Mouse (Mus musculus) forebrain, embryonic 16.5 days (tissue): ENCODE measurements around the gene Vgf. TPM values are rescaled to one million over a fixed set of nuclear protein-coding genes. Genes with fewer than 3 reads are reported as not detected.

Experiments
- ATAC-seq: fragments of 200-750 bp; cut with Nextera tagmentation; 2 replicates; pipeline ENCODE4 v1.8.0; 2017; ENCODE audit warnings: mild to moderate bottlenecking, moderate library complexity
- H3K27ac ChIP-seq: fragments of 300-500 bp; sonication (generic); 2 replicates; pipeline ENCODE4 v1.5.1; 2014; ENCODE audit warnings: low read length, control low read depth
- H3K27me3 ChIP-seq: fragments of 300-500 bp; sonication (generic); replicated peaks from 2 replicates; pipeline ENCODE4 v1.6.1; 2014; ENCODE audit warnings: low read length; ENCODE audit not compliant: control insufficient read depth, insufficient read depth
- H3K36me3 ChIP-seq: fragments of 300-500 bp; sonication (generic); 2 replicates; pipeline ENCODE4 v1.6.1; 2014; ENCODE audit not compliant: control insufficient read depth, insufficient read depth
- H3K4me1 ChIP-seq: fragments of 300-500 bp; sonication (generic); replicated peaks from 2 replicates; pipeline ENCODE4 v1.6.1; 2014; ENCODE audit warnings: low read length; ENCODE audit not compliant: control insufficient read depth, insufficient read depth
- H3K4me2 ChIP-seq: fragments of 300-500 bp; sonication (generic); 2 replicates; pipeline ENCODE4 v1.6.1; 2014; ENCODE audit warnings: mild to moderate bottlenecking, low read length, control low read depth
- H3K4me3 ChIP-seq: fragments of 300-500 bp; sonication (generic); replicated peaks from 2 replicates; pipeline ENCODE4 v1.5.1; 2014; ENCODE audit warnings: mild to moderate bottlenecking, low read length, control low read depth
- H3K9ac ChIP-seq: fragments of 300-500 bp; sonication (generic); replicated peaks from 2 replicates; pipeline ENCODE4 v1.6.1; 2014; ENCODE audit warnings: low read depth, low read length, control low read depth
- H3K9me3 ChIP-seq: fragments of 300-500 bp; sonication (generic); 2 replicates; pipeline ENCODE4 v1.6.1; 2016; ENCODE audit warnings: low read length; ENCODE audit not compliant: control insufficient read depth
- WGBS: fragments of 180-500 bp; shearing (Covaris S2); extraction: QIAGEN DNeasy Blood & Tissue Kit; methylation state at CpG from one replicate; pipeline ENCODE4 v1.1.7; 2014; 5-methylcytosine and 5-hydroxymethylcytosine counted together
- polyA plus RNA-seq: library from polyadenylated mRNA; unstranded; fragments of >200 nt; fragmentation: Nextera tagmentation; extraction: Ambion mirVana; gene quantifications from 2 replicates; pipeline ENCODE4 v1.2.1, GENCODE M21; 2015

Gene Vgf
- polyA plus RNA-seq, 1 experiment from 2014 or later = 4.3 TPM

GRCm38 (mm10) chr5:136988420-136988819, 37.8 kb upstream of the Vgf start:
- Histone ChIP-seq H3K36me3 (peaks cover 31% of the 10 kb centered on the region), H3K4me2 (peak overlapping the region; percentile 80)
- WGBS = 38% methylated on average over 7 of the region's 7 CpGs

GRCm38 (mm10) chr5:136989801-136990200, 36.4 kb upstream of the Vgf start:
- no peak for ATAC-seq
- 98% methylated on average over 6 of the region's 6 CpGs for WGBS
- peaks cover 44% of the 10 kb centered on the region for H3K36me3 ChIP-seq
- peaks cover 14% of the 10 kb centered on the region for H3K4me1 ChIP-seq
- no peaks in the 10 kb centered on the region for H3K9me3 ChIP-seq
- no peak overlapping the region for H3K4me2 ChIP-seq
- no peak overlapping the region for H3K9ac ChIP-seq
- no peak overlapping the region for H3K27ac ChIP-seq
- no peak overlapping the region for H3K4me3 ChIP-seq
- H3K27me3 ChIP-seq = no peaks in the 10 kb centered on the region

More at GRCm38 (mm10) chr5:136988420-136988819, 37.8 kb upstream of the Vgf start:
- Histone ChIP-seq H3K9me3 (no peaks in the 10 kb centered on the region), H3K27ac (no peak overlapping the region), H3K27me3 (no peaks in the 10 kb centered on the region), H3K4me1 (peaks cover 14% of the 10 kb centered on the region), H3K4me3 (peak overlapping the region; percentile 91), H3K9ac (peak overlapping the region; percentile 99)
- no peak for ATAC-seq

DNA sequence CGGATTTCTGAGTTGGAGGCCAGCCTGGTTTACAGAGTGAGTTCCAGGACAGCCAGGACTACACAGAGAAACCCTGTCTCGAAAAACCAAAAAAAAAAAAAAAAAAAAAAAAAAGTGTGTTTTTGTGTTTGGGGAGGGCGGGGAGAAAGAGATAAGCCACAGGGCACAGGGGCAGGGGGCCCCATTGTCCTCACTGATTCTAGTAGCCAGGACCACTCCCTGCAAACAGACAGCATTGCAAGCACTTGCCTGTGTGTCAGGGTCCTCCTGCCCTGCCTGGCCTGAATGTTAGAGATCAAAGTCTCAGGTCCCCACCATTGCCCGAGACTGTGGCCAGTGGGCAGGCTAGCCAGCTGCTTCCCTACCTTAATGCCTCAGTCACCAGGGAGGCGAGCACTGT, 26.7 kb upstream of the Vgf start:
- H3K4me1 ChIP-seq = no peaks in the 10 kb centered on the region
- H3K4me2 ChIP-seq = no peak overlapping the region
- 70% methylated on average over 3 of the region's 5 CpGs for WGBS
- no peaks in the 10 kb centered on the region for H3K9me3 ChIP-seq
- H3K27ac ChIP-seq = no peak overlapping the region
- no peak overlapping the region for H3K4me3 ChIP-seq
- ATAC-seq = no peak
- H3K27me3 ChIP-seq = no peaks in the 10 kb centered on the region
- H3K9ac ChIP-seq = no peak overlapping the region
- H3K36me3 ChIP-seq = peaks cover 8% of the 10 kb centered on the region

GRCm38 (mm10) chr5:137000612-137001011, 25.6 kb upstream of the Vgf start:
- no peak overlapping the region for H3K4me3 ChIP-seq
- no peak overlapping the region for H3K27ac ChIP-seq
- H3K9me3 ChIP-seq = no peaks in the 10 kb centered on the region
- H3K9ac ChIP-seq = no peak overlapping the region
- no peaks in the 10 kb centered on the region for H3K27me3 ChIP-seq
- no peak for ATAC-seq
- no peaks in the 10 kb centered on the region for H3K4me1 ChIP-seq
- H3K36me3 ChIP-seq = no peaks in the 10 kb centered on the region
- WGBS = 93% methylated on average over 2 of the region's 2 CpGs
- H3K4me2 ChIP-seq = no peak overlapping the region

DNA sequence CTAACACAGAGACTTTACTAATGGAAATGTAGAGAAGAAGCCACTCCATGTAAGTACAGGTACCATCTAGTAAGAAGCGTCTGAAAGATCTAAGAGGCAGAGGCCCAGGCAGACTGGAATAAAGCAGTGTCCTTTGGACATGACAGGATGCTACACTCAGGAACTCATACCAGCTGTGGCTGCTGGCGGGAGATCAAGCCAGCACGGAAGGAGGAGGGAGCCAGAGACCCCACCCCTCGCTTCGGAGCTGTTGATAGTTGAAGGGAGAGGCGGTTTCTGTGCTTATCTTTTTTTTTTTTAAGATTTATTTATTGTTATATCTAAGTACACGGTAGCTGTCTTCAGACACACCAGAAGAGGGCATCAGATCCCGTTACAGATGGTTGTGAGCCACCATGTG, 18.9 kb upstream of the Vgf start:
- WGBS = 60% methylated on average over 8 of the region's 8 CpGs
- no peak overlapping the region for H3K27ac ChIP-seq
- no peak overlapping the region for H3K9ac ChIP-seq
- H3K36me3 ChIP-seq = no peaks in the 10 kb centered on the region
- no peaks in the 10 kb centered on the region for H3K4me1 ChIP-seq
- ATAC-seq = no peak
- 0 out of 2 replicates have a peak, but pooled peaks cover 2% of the 10 kb centered on the region for H3K27me3 ChIP-seq
- H3K4me2 ChIP-seq = no peak overlapping the region
- H3K4me3 ChIP-seq = no peak overlapping the region
- H3K9me3 ChIP-seq = no peaks in the 10 kb centered on the region

DNA sequence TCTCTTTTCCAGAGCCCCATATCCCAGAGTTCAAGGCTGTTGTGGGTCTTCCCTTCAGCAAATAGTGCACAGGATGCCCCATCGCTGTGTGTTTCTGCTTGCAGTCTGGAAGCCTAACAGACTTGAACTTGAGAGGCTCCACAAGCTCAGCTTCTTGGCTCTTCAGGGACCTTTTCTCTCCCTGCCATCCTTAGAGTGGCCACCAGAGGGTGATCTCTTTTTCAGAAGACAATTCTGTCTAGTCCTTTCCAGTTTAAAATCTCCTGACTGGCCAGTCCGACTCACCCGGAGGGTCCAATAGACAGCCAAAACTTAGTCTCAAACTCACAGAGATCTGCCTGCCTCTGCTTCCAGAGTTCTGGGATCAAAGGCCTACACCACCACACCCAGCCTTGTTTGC, 16.2 kb upstream of the Vgf start:
- Histone ChIP-seq H3K9me3 (no peaks in the 10 kb centered on the region), H3K27ac (no peak overlapping the region), H3K36me3 (no peaks in the 10 kb centered on the region), H3K4me2 (no peak overlapping the region), H3K9ac (no peak overlapping the region), H3K4me1 (no peaks in the 10 kb centered on the region), H3K27me3 (0 out of 2 replicates have a peak, but pooled peaks cover 2% of the 10 kb centered on the region), H3K4me3 (no peak overlapping the region)
- no peak for ATAC-seq
- 18% methylated on average over 3 of the region's 3 CpGs for WGBS

DNA sequence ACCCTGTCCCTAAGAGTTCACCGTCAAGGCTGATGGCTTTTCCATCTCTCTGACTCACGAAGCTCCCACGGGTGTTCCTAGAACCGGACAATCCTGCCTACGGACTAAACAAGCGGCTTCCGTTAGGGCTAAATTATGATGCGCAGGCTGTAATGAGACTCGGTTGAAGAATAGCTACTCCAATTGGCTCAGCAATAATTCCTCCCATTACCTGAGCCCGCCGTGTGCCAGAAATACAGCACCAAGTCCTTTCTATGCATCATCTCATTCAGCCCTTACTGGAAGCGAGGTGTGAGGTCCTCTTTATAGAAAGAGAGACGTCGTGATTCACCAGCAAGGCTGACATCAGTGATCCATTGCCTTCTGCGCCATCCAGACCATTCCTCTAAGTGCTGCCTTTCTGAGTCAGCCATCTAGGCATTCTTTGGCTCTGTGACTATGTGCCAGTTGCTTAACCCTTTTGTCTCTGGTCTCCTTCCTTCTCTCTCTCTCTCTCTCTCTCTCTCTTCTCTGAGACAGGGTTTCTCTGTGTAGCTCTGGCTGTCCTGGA, 13.7 kb upstream of the Vgf start:
- Histone ChIP-seq H3K36me3 (no peaks in the 10 kb centered on the region), H3K9me3 (0 out of 2 replicates have a peak, but pooled peaks cover 2% of the 10 kb centered on the region), H3K4me2 (no peak overlapping the region), H3K27me3 (0 out of 2 replicates have a peak, but pooled peaks cover 2% of the 10 kb centered on the region), H3K4me3 (no peak overlapping the region), H3K9ac (no peak overlapping the region), H3K4me1 (no peaks in the 10 kb centered on the region), H3K27ac (no peak overlapping the region)
- WGBS = 74% methylated on average over 15 of the region's 15 CpGs
- ATAC-seq = no peak

DNA sequence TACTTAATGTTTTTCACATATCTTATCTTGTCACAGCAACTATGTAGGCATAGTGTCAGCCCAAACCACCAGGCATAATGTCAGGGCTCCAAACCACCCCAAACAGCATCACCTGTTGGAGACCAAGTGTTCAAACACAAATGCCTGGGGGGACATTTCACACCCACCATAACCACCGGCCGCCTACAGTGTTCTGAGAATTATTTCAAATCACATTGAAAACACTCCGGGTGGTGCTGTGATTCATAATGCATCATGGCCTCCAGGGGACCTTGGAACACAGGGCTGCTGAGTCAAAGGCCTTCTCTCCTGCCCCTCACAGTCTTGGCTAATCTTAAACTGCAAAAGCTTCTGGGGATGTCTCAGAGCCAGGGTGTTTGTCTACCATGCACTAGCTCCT, 10.3 kb upstream of the Vgf start:
- no peak for ATAC-seq
- H3K27ac ChIP-seq = no peak overlapping the region
- H3K9me3 ChIP-seq = 0 out of 2 replicates have a peak, but pooled peaks cover 2% of the 10 kb centered on the region
- 93% methylated on average over 3 of the region's 3 CpGs for WGBS
- no peak overlapping the region for H3K9ac ChIP-seq
- H3K4me2 ChIP-seq = no peak overlapping the region
- H3K4me3 ChIP-seq = no peak overlapping the region
- H3K4me1 ChIP-seq = no peaks in the 10 kb centered on the region
- H3K27me3 ChIP-seq = no peaks in the 10 kb centered on the region
- H3K36me3 ChIP-seq = no peaks in the 10 kb centered on the region

- Histone ChIP-seq H3K4me1 (peaks cover 12% of the 10 kb centered on the region), H3K4me3 (no peak overlapping the region), H3K9me3 (no peaks in the 10 kb centered on the region), H3K36me3 (no peaks in the 10 kb centered on the region), H3K27me3 (peaks cover 44% of the 10 kb centered on the region), H3K9ac (no peak overlapping the region), H3K4me2 (no peak overlapping the region), H3K27ac (no peak overlapping the region)
- ATAC-seq = no peak
- WGBS = 45% methylated on average over 3 of the region's 3 CpGs
These were observed 1.9 kb upstream of the Vgf start for GRCm38 (mm10) chr5:137024318-137024717.

DNA sequence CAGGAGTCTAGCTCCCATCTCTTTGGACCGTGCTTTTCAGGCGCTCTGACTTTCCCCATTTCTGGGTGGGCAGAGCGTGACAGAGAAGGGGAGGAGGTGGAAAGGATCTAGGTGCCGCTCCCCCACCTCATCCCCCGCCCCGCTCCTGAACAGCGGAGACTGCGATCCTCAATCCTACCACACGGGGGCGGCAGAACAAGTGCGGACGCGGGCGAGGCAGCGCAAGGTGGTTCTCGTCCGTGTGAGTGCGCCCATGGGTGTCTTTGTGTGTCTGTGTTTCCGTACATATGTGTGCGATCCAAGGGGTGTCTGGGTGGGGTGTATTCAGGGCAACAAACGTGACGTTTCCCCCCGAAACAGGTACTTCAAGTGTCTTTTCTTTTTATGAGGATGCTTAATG, 1.1 kb upstream of the Vgf start:
- Histone ChIP-seq H3K9me3 (no peaks in the 10 kb centered on the region), H3K9ac (0 out of 2 replicates have a peak overlapping the region, but pooled peaks have one; percentile 25), H3K4me1 (peaks cover 18% of the 10 kb centered on the region), H3K36me3 (no peaks in the 10 kb centered on the region), H3K4me3 (peak overlapping the region; percentile 36), H3K27me3 (peaks cover 48% of the 10 kb centered on the region), H3K27ac (no peak overlapping the region), H3K4me2 (peak overlapping the region; percentile 52)
- ATAC-seq = peak; percentile 36; the same call in 1 of the 2 replicates
- 0% methylated on average over 23 of the region's 23 CpGs for WGBS
